Mouse (Mus musculus) ES-E14 (cell line): ENCODE data around the gene Foxred1.

Experiments used
- CHD2 ChIP-seq: IDR thresholded peaks from 2 replicates; pipeline ENCODE4 v1.6.1; 2014; ENCODE audit warnings: mild to moderate bottlenecking, low read depth, low read length, inconsistent platforms
- HCFC1 ChIP-seq: IDR thresholded peaks from 2 replicates; pipeline ENCODE4 v1.6.1; 2012; ENCODE audit warnings: low read length, inconsistent platforms, borderline replicate concordance; ENCODE audit not compliant: insufficient read depth
- MAFK ChIP-seq: IDR thresholded peaks from 2 replicates; pipeline ENCODE4 v1.6.1; 2014; ENCODE audit warnings: mild to moderate bottlenecking, low read depth, low read length, inconsistent platforms; ENCODE audit not compliant: insufficient read depth
- ZC3H11A ChIP-seq: IDR thresholded peaks from 2 replicates; pipeline ENCODE4 v1.6.1; 2012; ENCODE audit warnings: low read depth, mild to moderate bottlenecking, inconsistent platforms, low read length, borderline replicate concordance
- ZNF384 ChIP-seq: IDR thresholded peaks from 2 replicates; pipeline ENCODE4 v1.6.1; 2012; ENCODE audit warnings: low read depth, low read length, inconsistent platforms

DNA sequence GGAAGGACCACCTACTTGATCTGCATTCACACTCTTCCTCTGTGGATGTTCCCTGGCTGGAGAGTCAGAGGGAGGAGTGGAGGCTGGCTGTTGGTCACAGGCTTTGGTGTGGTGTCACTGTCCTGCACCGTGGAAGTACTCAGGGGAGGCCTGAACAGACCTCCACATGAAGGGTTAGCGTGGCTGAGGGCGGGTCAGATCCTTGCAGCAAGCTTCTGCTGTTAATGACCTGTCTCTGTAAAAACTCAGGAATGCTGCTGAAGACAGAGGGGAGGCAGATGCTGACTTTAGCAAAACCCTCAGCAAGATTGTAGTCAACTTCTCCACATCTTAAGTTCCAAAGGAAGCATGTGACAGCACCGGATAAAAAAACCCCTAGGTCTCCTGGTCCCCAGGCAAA, 54.0 kb downstream of the Foxred1 start:
- TF ChIP-seq CHD2 (no peak), HCFC1 (no peak), ZC3H11A (no peak), MAFK (no peak), ZNF384 (no peak)
